Mouse (Mus musculus): ENCODE data around the gene Tspan11. TPM values are rescaled to one million over a fixed set of nuclear protein-coding genes. Genes with fewer than 3 reads are reported as not detected.

The Tspan11 gene
- polyA plus RNA-seq, 1 experiment = 0.78 TPM

DNA sequence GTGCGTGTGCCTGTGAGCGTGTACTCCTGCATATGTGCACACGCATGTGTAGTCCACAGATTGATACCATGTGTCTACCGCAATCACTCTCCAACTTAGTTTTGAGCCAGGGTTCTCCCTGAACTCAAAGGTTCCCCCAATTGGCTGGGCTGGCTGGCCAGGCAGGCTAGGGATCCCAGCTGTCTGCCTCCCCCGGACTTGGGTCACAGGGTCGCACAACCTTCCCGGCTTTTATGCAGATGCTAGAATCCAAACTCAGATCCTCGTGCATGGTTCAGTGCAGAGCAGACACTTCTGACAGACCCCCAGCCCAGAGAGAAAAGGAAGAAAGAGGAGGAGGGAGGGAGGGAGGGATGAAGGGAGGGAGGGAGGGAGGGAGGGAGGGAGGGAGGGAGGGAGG is 18.8 kb upstream of the Tspan11 start:
- H3K27me3 ChIP-seq (replicated peaks; ENCODE audit: control insufficient read depth, insufficient read depth, low read length) = no peaks in the 10 kb centered on the region
- no peaks in the 10 kb centered on the region for H3K4me1 ChIP-seq (ENCODE audit: control insufficient read depth, insufficient read depth, low read length)
- no peaks in the 10 kb centered on the region for H3K36me3 ChIP-seq (ENCODE audit: control insufficient read depth, insufficient read depth, low read length)
- WGBS = 46% methylated on average over 8 of the region's 8 CpGs
- TF ChIP-seq POLR2A (IDR thresholded peaks at IDR 0.05; ENCODE audit: low read depth, low read length) = no peak
- TF ChIP-seq CTCF (conservative IDR thresholded peaks at IDR 0.05; ENCODE audit: insufficient read depth, insufficient read length, low read depth, low read length) = no peak
- DNase-seq = no peak
- no peak overlapping the region for H3K4me3 ChIP-seq (ENCODE audit: insufficient read depth, low read depth, low read length)
- no peak overlapping the region for H3K27ac ChIP-seq (ENCODE audit: insufficient read depth, low read depth, low read length)

DNA sequence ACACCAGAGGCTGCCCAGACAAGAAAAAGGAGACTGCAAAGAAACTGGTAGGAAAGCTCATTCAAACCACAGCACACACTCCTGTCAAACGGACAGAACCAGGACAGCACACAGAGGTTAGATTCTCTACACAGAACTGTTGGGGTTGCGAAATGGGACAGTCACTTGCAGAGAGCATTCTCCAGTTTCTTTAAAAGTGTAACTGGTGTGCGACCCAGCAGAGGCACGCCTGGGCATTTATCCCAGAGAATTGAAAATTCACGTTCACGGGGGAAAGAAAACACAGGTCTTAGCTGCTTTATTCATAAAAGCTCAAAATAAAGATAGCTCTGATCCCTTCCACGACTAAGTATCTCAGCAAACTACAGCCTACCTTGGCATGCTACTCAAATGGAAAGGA is 18.3 kb upstream of the Tspan11 start:
- Histone ChIP-seq H3K4me1 (ENCODE audit: control insufficient read depth, insufficient read depth, low read length) (no peaks in the 10 kb centered on the region), H3K27me3 (replicated peaks; ENCODE audit: control insufficient read depth, insufficient read depth, low read length) (no peaks in the 10 kb centered on the region), H3K4me3 (ENCODE audit: insufficient read depth, low read depth, low read length) (no peak overlapping the region), H3K36me3 (ENCODE audit: control insufficient read depth, insufficient read depth, low read length) (no peaks in the 10 kb centered on the region), H3K27ac (ENCODE audit: insufficient read depth, low read depth, low read length) (no peak overlapping the region)
- WGBS = 83% methylated on average over 7 of the region's 7 CpGs
- no peak for DNase-seq
- TF ChIP-seq CTCF (conservative IDR thresholded peaks at IDR 0.05; ENCODE audit: insufficient read depth, insufficient read length, low read depth, low read length) = no peak
- TF ChIP-seq POLR2A (IDR thresholded peaks at IDR 0.05; ENCODE audit: low read depth, low read length) = no peak

DNA sequence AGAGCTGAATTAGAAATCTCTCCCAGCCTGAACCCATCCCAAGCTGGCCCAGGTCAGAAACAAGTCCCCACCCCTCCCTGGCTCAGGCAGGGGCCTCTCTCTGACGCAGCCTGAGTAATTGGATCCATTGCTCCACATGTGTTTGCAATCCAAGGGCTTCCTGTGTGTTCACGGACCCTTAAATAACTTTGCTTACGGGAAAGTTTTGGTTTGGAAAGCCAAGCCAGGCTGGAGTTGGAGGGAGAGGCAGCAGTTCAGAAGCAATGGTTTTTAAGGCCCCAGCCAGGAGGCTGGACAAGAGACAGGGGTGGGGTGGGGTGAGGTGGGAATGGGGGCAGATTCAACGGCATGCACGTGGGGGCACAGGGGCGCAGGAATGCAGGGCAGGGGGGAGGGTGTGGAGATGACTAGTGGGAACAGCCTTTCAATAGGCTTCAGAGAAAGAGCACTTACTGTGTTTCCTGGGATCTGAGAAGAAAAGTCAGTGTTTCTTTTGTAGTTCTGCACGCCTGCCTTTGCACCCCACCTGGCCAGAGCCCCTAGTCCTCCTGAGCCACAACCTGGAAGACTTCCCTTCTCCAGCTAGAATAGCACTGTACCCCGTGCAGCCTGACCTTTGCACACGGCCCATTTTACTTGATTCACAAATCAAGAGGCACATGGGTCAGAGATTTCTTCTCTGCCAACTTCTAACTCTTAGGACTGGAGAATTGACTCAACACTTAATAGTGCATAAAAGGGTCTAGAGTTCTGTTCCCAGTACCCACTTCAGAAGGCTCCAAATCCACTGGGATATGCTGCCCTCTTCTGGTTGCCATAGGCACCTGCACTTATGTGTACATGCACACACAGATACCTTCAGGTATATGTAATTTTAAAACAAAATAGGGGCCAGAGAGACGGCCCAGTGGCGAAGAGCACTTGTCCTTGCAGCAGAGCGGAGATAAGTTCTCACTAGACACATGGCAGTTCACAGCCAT is 16.8 kb upstream of the Tspan11 start:
- TF ChIP-seq POLR2A (IDR thresholded peaks at IDR 0.05; ENCODE audit: low read depth, low read length) = no peak
- TF ChIP-seq CTCF (conservative IDR thresholded peaks at IDR 0.05; ENCODE audit: insufficient read depth, insufficient read length, low read depth, low read length) = no peak
- H3K27me3 ChIP-seq (replicated peaks; ENCODE audit: control insufficient read depth, insufficient read depth, low read length) = no peaks in the 10 kb centered on the region
- WGBS = 53% methylated on average over 12 of the region's 12 CpGs
- no peaks in the 10 kb centered on the region for H3K36me3 ChIP-seq (ENCODE audit: control insufficient read depth, insufficient read depth, low read length)
- DNase-seq = no peak
- no peak overlapping the region for H3K27ac ChIP-seq (ENCODE audit: insufficient read depth, low read depth, low read length)
- no peak overlapping the region for H3K4me3 ChIP-seq (ENCODE audit: insufficient read depth, low read depth, low read length)
- no peaks in the 10 kb centered on the region for H3K4me1 ChIP-seq (ENCODE audit: control insufficient read depth, insufficient read depth, low read length)

DNA sequence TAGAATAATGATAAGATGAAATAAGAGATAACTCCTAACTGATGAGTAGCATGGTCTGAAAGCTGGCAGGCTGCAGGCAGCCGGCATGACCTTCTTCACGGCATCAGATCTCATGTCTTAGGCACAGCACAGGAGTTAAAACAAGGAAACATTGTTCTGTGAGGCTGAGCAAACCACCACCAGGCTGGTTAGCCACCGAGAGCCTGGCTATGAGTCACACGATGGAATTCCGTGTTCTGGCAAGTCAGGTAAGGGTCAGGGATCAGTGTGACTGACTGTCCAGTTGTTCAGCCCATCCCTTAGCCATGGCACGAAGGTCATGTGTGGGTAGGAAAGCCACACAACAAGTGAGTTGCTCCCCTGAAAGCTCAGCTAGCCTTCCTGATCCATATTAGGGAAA is 16.0 kb upstream of the Tspan11 start:
- Histone ChIP-seq H3K4me3 (ENCODE audit: insufficient read depth, low read depth, low read length) (no peak overlapping the region), H3K27me3 (replicated peaks; ENCODE audit: control insufficient read depth, insufficient read depth, low read length) (no peaks in the 10 kb centered on the region), H3K36me3 (ENCODE audit: control insufficient read depth, insufficient read depth, low read length) (no peaks in the 10 kb centered on the region), H3K4me1 (ENCODE audit: control insufficient read depth, insufficient read depth, low read length) (no peaks in the 10 kb centered on the region), H3K27ac (ENCODE audit: insufficient read depth, low read depth, low read length) (no peak overlapping the region)
- no peak for DNase-seq
- 87% methylated on average over 6 of the region's 6 CpGs for WGBS
- TF ChIP-seq CTCF (conservative IDR thresholded peaks at IDR 0.05; ENCODE audit: insufficient read depth, insufficient read length, low read depth, low read length) = no peak
- TF ChIP-seq POLR2A (IDR thresholded peaks at IDR 0.05; ENCODE audit: low read depth, low read length) = no peak

DNA sequence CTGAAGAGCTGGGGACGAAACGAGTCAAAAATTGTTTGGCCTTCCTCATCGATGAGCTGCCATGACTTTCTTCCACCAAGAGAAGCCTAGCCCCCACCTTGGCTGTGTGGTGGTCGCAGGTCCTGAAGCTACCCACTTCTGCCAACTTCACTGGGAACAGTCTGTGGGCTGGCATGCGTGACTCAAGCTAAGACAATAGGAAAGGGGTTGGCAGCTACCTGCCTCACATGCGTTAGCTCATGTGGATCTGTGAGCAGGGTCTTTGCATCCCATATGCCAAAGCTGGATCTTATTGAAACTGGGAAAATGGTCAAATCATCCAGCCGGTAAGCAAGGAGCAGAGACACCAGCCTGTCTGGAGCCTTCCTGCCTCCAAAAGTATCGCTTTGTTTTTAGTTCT is 14.8 kb upstream of the Tspan11 start:
- no peaks in the 10 kb centered on the region for H3K36me3 ChIP-seq (ENCODE audit: control insufficient read depth, insufficient read depth, low read length)
- TF ChIP-seq CTCF (conservative IDR thresholded peaks at IDR 0.05; ENCODE audit: insufficient read depth, insufficient read length, low read depth, low read length) (no peak), POLR2A (IDR thresholded peaks at IDR 0.05; ENCODE audit: low read depth, low read length) (no peak)
- no peaks in the 10 kb centered on the region for H3K4me1 ChIP-seq (ENCODE audit: control insufficient read depth, insufficient read depth, low read length)
- no peak overlapping the region for H3K27ac ChIP-seq (ENCODE audit: insufficient read depth, low read depth, low read length)
- no peaks in the 10 kb centered on the region for H3K27me3 ChIP-seq (replicated peaks; ENCODE audit: control insufficient read depth, insufficient read depth, low read length)
- WGBS = 87% methylated on average over 8 of the region's 8 CpGs
- no peak for DNase-seq
- H3K4me3 ChIP-seq (ENCODE audit: insufficient read depth, low read depth, low read length) = no peak overlapping the region

DNA sequence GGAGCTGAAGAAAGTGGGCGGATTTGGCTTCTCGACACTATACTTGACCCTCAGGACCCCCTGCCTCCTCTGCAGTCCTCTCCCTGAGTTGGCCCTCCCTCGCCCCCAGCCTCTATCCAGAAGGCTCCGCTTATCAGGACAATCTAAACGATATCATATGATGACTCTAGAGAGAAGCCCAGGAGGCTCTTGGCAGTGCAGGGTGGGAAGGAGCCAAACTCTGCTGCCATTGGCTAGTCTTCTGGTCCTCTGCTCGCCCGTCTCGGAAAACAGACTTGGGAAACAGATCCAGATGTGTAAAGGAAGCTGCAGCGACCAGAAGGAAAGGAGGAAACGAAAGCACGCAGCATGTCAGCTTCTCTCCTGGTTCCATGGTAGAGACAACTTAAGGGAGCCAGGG is 11.5 kb upstream of the Tspan11 start:
- WGBS = 63% methylated on average over 11 of the region's 11 CpGs
- DNase-seq = no peak
- Histone ChIP-seq H3K27ac (ENCODE audit: insufficient read depth, low read depth, low read length) (no peak overlapping the region), H3K27me3 (replicated peaks; ENCODE audit: control insufficient read depth, insufficient read depth, low read length) (no peaks in the 10 kb centered on the region), H3K4me1 (ENCODE audit: control insufficient read depth, insufficient read depth, low read length) (no peaks in the 10 kb centered on the region), H3K4me3 (ENCODE audit: insufficient read depth, low read depth, low read length) (no peak overlapping the region), H3K36me3 (ENCODE audit: control insufficient read depth, insufficient read depth, low read length) (no peaks in the 10 kb centered on the region)
- no peak for TF ChIP-seq CTCF (conservative IDR thresholded peaks at IDR 0.05; ENCODE audit: insufficient read depth, insufficient read length, low read depth, low read length)

DNA sequence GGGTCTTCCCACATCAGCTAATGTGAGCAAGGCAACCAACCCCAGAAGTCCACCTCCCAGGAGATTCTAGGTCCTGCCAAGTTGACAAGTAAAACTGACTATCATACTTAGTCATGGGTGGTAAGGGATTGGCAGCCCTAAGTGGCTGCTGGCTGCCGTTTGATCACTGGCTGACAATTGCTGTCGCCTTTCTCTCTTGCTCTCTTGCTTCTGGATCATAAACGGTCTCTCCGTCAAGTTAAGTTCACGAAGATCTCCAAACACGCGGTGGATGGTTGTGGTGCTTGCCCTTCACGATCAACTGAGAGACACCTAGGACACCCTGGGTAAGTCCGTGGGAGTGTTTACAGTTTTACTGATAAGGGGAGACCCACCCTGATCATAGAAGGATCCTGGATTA is 11.0 kb upstream of the Tspan11 start:
- no peak overlapping the region for H3K4me3 ChIP-seq (ENCODE audit: insufficient read depth, low read depth, low read length)
- 85% methylated on average over 9 of the region's 9 CpGs for WGBS

More for the DNA sequence above, 11.0 kb upstream of the Tspan11 start:
- Histone ChIP-seq H3K4me1 (ENCODE audit: control insufficient read depth, insufficient read depth, low read length) (no peaks in the 10 kb centered on the region), H3K27me3 (replicated peaks; ENCODE audit: control insufficient read depth, insufficient read depth, low read length) (no peaks in the 10 kb centered on the region), H3K36me3 (ENCODE audit: control insufficient read depth, insufficient read depth, low read length) (no peaks in the 10 kb centered on the region), H3K27ac (ENCODE audit: insufficient read depth, low read depth, low read length) (no peak overlapping the region)
- no peak for TF ChIP-seq POLR2A (IDR thresholded peaks at IDR 0.05; ENCODE audit: low read depth, low read length)
- DNase-seq = no peak

Measured in kidney, adult 2 months (tissue).